ENCODE assay signal across 15 mouse cellular contexts in the genomic region with DNA sequence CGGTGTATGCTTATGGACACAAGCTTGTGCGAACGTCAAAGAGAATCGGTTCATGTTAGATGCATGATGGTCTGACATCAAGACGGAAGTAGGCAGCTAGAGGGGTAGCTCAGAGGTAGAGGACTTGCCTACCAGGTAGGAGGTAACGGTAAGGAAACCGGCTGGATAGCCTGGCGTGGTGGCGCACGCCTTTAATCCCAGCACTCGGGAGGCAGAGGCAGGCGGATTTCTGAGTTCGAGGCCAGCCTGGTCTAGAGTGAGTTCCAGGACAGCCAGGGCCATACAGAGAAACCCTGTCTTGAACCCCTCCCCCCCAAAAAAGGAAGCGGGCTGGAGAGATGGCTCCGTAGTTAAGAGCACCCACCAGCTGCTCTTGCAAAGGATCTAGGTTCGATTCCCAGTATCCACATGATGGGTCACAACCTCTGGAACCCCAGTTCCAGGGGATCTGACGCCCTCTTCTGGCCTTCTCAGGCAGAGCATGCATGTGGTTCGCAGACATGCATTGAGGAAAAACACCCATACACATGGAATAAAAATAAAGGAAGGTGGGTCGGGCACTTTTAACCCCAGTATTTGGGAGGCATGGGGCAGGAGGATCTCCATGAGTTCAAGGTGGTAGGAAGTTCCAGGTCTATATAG. TPM values are rescaled to one million over a fixed set of nuclear protein-coding genes. Genes with fewer than 3 reads are reported as not detected.
A peak's percentile ranks its signal among the peaks of the same experiment; 100 is the strongest.
DNase-seq lines count a peak whose midpoint lies in the region; ATAC-seq and TF ChIP-seq lines count a peak whose summit lies in the region.
"Had no signal": no experiment of that assay in that cellular context is flagged by ENCODE, and none has a peak within 500 bp of the region (broad histone marks: within the 10 kb centered on the region; RNA-seq: fewer than 3 reads in every experiment).

No protein-coding gene starts in this region.

- no peaks in the 10 kb centered on the region for H3K36me3 ChIP-seq in kidney, adult 2 months (ENCODE audit: control insufficient read depth, insufficient read depth, low read length)
- H3K36me3 ChIP-seq in kidney, embryonic 15.5 days = peaks cover 7% of the 10 kb centered on the region; the same call in 1 of the 2 replicates
- H3K36me3 ChIP-seq in midbrain, postnatal 0 days (ENCODE audit: insufficient read depth, low read length) = no peaks in the 10 kb centered on the region
- H3K36me3 ChIP-seq in midbrain, embryonic 11.5 days (ENCODE audit: control insufficient read depth, insufficient read depth, low read length) = no peaks in the 10 kb centered on the region
- H3K36me3 ChIP-seq in stomach, postnatal 0 days (ENCODE audit: control insufficient read depth, insufficient read depth, low read length) = no peaks in the 10 kb centered on the region

- no peak overlapping the region for H3K9ac ChIP-seq in kidney, embryonic 15.5 days
- no peak overlapping the region for H3K9ac ChIP-seq in midbrain, postnatal 0 days (replicated peaks; ENCODE audit: low read length, poor library complexity, severe bottlenecking)
- H3K9ac ChIP-seq in midbrain, embryonic 11.5 days (ENCODE audit: low read length) = no peak overlapping the region
- no peak overlapping the region for H3K9ac ChIP-seq in stomach, postnatal 0 days (ENCODE audit: low read length)
- H3K9ac ChIP-seq: forebrain, embryonic 12.5 days; heart, embryonic 13.5 days; stomach, embryonic 15.5 days had no signal

- DNase-seq in kidney, adult 2 months = no peak
- no peak for DNase-seq in midbrain, postnatal 0 days (ENCODE audit: low spot score)
- DNase-seq in midbrain, embryonic 11.5 days (ENCODE audit: low spot score, missing footprints) = no peak
- peak; percentile 71 for DNase-seq in ZHBTc4 (ENCODE audit: low read depth, low spot score)
- no peak for DNase-seq in stomach, postnatal 0 days (ENCODE audit: low spot score)
- DNase-seq in layer of hippocampus, adult 9-11 months = no peak
- DNase-seq: gastrocnemius, postnatal 36 days; heart, postnatal 4 days; kidney, postnatal 25 days had no signal

- no peak overlapping the region for H3K4me3 ChIP-seq in kidney, adult 2 months (ENCODE audit: insufficient read depth, low read depth, low read length)
- no peak overlapping the region for H3K4me3 ChIP-seq in kidney, embryonic 15.5 days (replicated peaks)
- H3K4me3 ChIP-seq in midbrain, postnatal 0 days (ENCODE audit: low read depth, low read length) = no peak overlapping the region
- H3K4me3 ChIP-seq in midbrain, embryonic 11.5 days (ENCODE audit: low read depth, low read length) = no peak overlapping the region
- H3K4me3 ChIP-seq in stomach, postnatal 0 days (ENCODE audit: low read depth, low read length) = no peak overlapping the region
- H3K4me3 ChIP-seq: forebrain, embryonic 12.5 days; heart, embryonic 13.5 days; stomach, embryonic 15.5 days had no signal

- WGBS in kidney, adult 2 months = 93% methylated on average over 19 of the region's 19 CpGs
- 89% methylated on average over 19 of the region's 19 CpGs for WGBS in kidney, embryonic 15.5 days
- 92% methylated on average over 19 of the region's 19 CpGs for WGBS in midbrain, postnatal 0 days
- 88% methylated on average over 19 of the region's 19 CpGs for WGBS in midbrain, embryonic 11.5 days
- WGBS in stomach, postnatal 0 days = 88% methylated on average over 19 of the region's 19 CpGs

- no peak for ATAC-seq in kidney, embryonic 15.5 days (replicated peaks; ENCODE audit: low FRiP score)
- ATAC-seq in midbrain, postnatal 0 days (ENCODE audit: low FRiP score) = no peak
- no peak for ATAC-seq in midbrain, embryonic 11.5 days (ENCODE audit: low FRiP score)
- no peak for ATAC-seq in stomach, postnatal 0 days (ENCODE audit: low FRiP score, low TSS enrichment)
- ATAC-seq: inflammation-experienced regulatory T-cells, adult 6 months; Patski had no signal

- no peak for TF ChIP-seq POLR2A in kidney, adult 2 months (IDR thresholded peaks at IDR 0.05; ENCODE audit: low read depth, low read length)

- H3K27me3 ChIP-seq in kidney, adult 2 months (replicated peaks; ENCODE audit: control insufficient read depth, insufficient read depth, low read length) = no peaks in the 10 kb centered on the region
- H3K27me3 ChIP-seq in kidney, embryonic 15.5 days = no peaks in the 10 kb centered on the region
- H3K27me3 ChIP-seq in midbrain, postnatal 0 days (ENCODE audit: insufficient read depth, low read length) = no peaks in the 10 kb centered on the region
- H3K27me3 ChIP-seq in midbrain, embryonic 11.5 days (ENCODE audit: control insufficient read depth, insufficient read depth, low read length) = no peaks in the 10 kb centered on the region
- H3K27me3 ChIP-seq in stomach, postnatal 0 days (ENCODE audit: control insufficient read depth, insufficient read depth, low read length) = no peaks in the 10 kb centered on the region
- H3K27me3 ChIP-seq: forebrain, embryonic 12.5 days; heart, embryonic 13.5 days; Patski; stomach, embryonic 15.5 days had no signal

- H3K4me1 ChIP-seq in kidney, adult 2 months (ENCODE audit: control insufficient read depth, insufficient read depth, low read length) = no peaks in the 10 kb centered on the region
- H3K4me1 ChIP-seq in kidney, embryonic 15.5 days = peaks cover 24% of the 10 kb centered on the region
- H3K4me1 ChIP-seq in midbrain, postnatal 0 days (ENCODE audit: insufficient read depth, low read length) = no peaks in the 10 kb centered on the region
- peaks cover 8% of the 10 kb centered on the region; the same call in 1 of the 2 replicates for H3K4me1 ChIP-seq in midbrain, embryonic 11.5 days (ENCODE audit: control insufficient read depth, insufficient read depth, low read length)
- H3K4me1 ChIP-seq in stomach, postnatal 0 days (replicated peaks; ENCODE audit: control insufficient read depth, insufficient read depth) = no peaks in the 10 kb centered on the region

- no peak for TF ChIP-seq EP300 in stomach, postnatal 0 days (optimal IDR thresholded peaks at IDR 0.05)

- H3K27ac ChIP-seq in kidney, adult 2 months (ENCODE audit: insufficient read depth, low read depth, low read length) = no peak overlapping the region
- H3K27ac ChIP-seq in kidney, embryonic 15.5 days = no peak overlapping the region
- no peak overlapping the region for H3K27ac ChIP-seq in midbrain, postnatal 0 days (ENCODE audit: low read depth, low read length)
- H3K27ac ChIP-seq in midbrain, embryonic 11.5 days (ENCODE audit: low read depth, low read length) = no peak overlapping the region
- no peak overlapping the region for H3K27ac ChIP-seq in stomach, postnatal 0 days (replicated peaks)
- H3K27ac ChIP-seq: forebrain, embryonic 12.5 days; heart, embryonic 13.5 days; stomach, embryonic 15.5 days had no signal

- H3K4me2 ChIP-seq in kidney, embryonic 15.5 days = no peak overlapping the region
- no peak overlapping the region for H3K4me2 ChIP-seq in midbrain, postnatal 0 days (ENCODE audit: low read depth, low read length, poor library complexity, severe bottlenecking)
- H3K4me2 ChIP-seq in midbrain, embryonic 11.5 days = no peak overlapping the region
- H3K4me2 ChIP-seq in stomach, postnatal 0 days (replicated peaks; ENCODE audit: low read depth) = no peak overlapping the region
- H3K4me2 ChIP-seq: forebrain, embryonic 12.5 days; heart, embryonic 13.5 days; stomach, embryonic 15.5 days had no signal

- H3K9me3 ChIP-seq in kidney, embryonic 15.5 days (replicated peaks) = no peaks in the 10 kb centered on the region
- H3K9me3 ChIP-seq in midbrain, postnatal 0 days (ENCODE audit: low read length) = no peaks in the 10 kb centered on the region
- H3K9me3 ChIP-seq in midbrain, embryonic 11.5 days (ENCODE audit: control insufficient read depth, low read length) = no peaks in the 10 kb centered on the region; the same call in 1 of the 2 replicates
- H3K9me3 ChIP-seq in stomach, postnatal 0 days (ENCODE audit: control insufficient read depth, low read length) = no peaks in the 10 kb centered on the region
- H3K9me3 ChIP-seq: forebrain, embryonic 12.5 days; heart, embryonic 13.5 days; stomach, embryonic 15.5 days had no signal

- TF ChIP-seq CTCF in kidney, adult 2 months (conservative IDR thresholded peaks at IDR 0.05; ENCODE audit: insufficient read depth, insufficient read length, low read depth, low read length) = 0 out of 2 replicates have a peak, but pooled peaks have one; percentile 8
- peak; percentile 41 for TF ChIP-seq CTCF in midbrain, postnatal 0 days (IDR thresholded peaks at IDR 0.05)
- peak; percentile 36; the same call in 1 of the 2 replicates for TF ChIP-seq CTCF in stomach, postnatal 0 days (IDR thresholded peaks at IDR 0.05; ENCODE audit: low read depth)

RNA-seq across cellular contexts. Expression of a gene that starts 1.7 kb away (rescaled TPM):
- polyA plus RNA-seq in kidney, adult 2 months (2012; rRNA removed) = 17.7 and 18.8 TPM in 2 replicates
- polyA plus RNA-seq in kidney, embryonic 15.5 days (2015; fragmentation: Nextera tagmentation; extraction: Ambion mirVana) = 35.5 and 39.5 TPM in 2 replicates
- 70.5 and 70.9 TPM in 2 replicates for total RNA-seq in midbrain, postnatal 0 days (2014; rRNA removed)
- 66.8 and 67.5 TPM in 2 replicates for polyA plus RNA-seq in midbrain, postnatal 0 days (2015; fragmentation: Nextera tagmentation; extraction: Ambion mirVana)
- polyA plus RNA-seq in midbrain, embryonic 11.5 days (2014; fragmentation: Nextera tagmentation; extraction: Ambion mirVana) = 18.5 and 18.6 TPM in 2 replicates
- polyA plus RNA-seq in stomach, postnatal 0 days (2015; fragmentation: Nextera tagmentation; extraction: Ambion mirVana) = 16.3 and 16.6 TPM in 2 replicates

RNA-seq across cellular contexts. Expression of a gene that starts 40.2 kb away (rescaled TPM):
- 209 and 220 TPM in 2 replicates for polyA plus RNA-seq in kidney, adult 2 months (2012; rRNA removed)
- polyA plus RNA-seq in kidney, embryonic 15.5 days (2015; fragmentation: Nextera tagmentation; extraction: Ambion mirVana) = 420 and 439 TPM in 2 replicates
- total RNA-seq in midbrain, postnatal 0 days (2014; rRNA removed) = 463 and 516 TPM in 2 replicates
- polyA plus RNA-seq in midbrain, postnatal 0 days (2015; fragmentation: Nextera tagmentation; extraction: Ambion mirVana) = 461 and 464 TPM in 2 replicates
- polyA plus RNA-seq in midbrain, embryonic 11.5 days (2014; fragmentation: Nextera tagmentation; extraction: Ambion mirVana) = 497 and 528 TPM in 2 replicates
- 168 and 169 TPM in 2 replicates for polyA plus RNA-seq in stomach, postnatal 0 days (2015; fragmentation: Nextera tagmentation; extraction: Ambion mirVana)
